Mouse (Mus musculus) liver, embryonic 14.5 days (tissue): Measurements from ENCODE around the gene Ssbp3.

Experiments used
- CTCF ChIP-seq: IDR thresholded peaks from 2 replicates; pipeline ENCODE4 v1.5.1; 2016; ENCODE audit warnings: antibody characterized with exemption, low read depth, control low read depth
- EP300 ChIP-seq: IDR thresholded peaks from 2 replicates; pipeline ENCODE4 v1.6.1; 2016; ENCODE audit warnings: antibody characterized with exemption, low read depth

DNA sequence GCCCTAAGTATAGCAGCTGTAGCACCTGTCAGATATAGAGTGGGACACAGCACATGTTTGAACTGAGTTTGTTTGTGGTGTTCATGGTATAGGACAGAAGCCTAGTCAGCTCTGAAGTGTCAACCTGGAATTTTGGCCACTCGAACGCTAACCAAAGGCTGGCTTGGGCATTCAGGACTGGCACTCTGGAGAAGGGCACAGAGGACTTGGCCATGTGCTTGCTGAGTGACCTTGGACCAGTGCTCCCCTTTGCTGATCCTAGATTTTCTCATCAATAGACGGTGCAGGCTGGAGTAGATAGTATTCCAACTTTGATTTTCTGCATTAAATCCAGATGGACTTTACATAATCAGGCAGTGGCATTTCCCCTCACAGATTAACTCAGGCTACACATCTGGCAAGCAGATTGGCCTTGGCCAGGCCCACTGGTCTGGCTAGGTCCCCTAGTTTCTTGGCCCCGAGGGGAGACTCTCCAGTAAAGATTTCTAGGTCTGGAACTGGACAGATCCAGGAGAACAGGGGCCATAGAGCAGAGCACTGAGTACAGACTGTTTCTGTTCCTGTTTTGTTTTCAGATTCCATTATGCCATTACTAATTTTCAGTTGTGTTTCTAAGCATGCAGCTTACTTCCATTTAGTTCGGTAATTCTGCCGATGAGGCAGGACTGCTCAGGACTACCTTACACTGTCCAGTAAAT, 102.8 kb downstream of the Ssbp3 start:
- no peak for TF ChIP-seq CTCF
- TF ChIP-seq EP300: no peak
